Mouse (Mus musculus) lung, postnatal 10 days (tissue): ENCODE results near the gene Plb1.
A peak's percentile ranks its signal among the peaks of the same experiment; 100 is the strongest.

ENCODE experiments used
- DNase-seq: peaks from one replicate; pipeline ENCODE4 v3.0.0; 2021

The Plb1 gene

GRCm38 (mm10) chr5:32260751-32261150 is 28.2 kb downstream of the Plb1 start:
- peak; percentile 38 for DNase-seq

GRCm38 (mm10) chr5:32261251-32261650 is 28.7 kb downstream of the Plb1 start:
- DNase-seq, result no peak

- DNase-seq, result no peak
Measured at GRCm38 (mm10) chr5:32262534-32262933, 30.0 kb downstream of the Plb1 start.

GRCm38 (mm10) chr5:32272502-32272901 is 40.0 kb downstream of the Plb1 start:
- peak; percentile 51 for DNase-seq

GRCm38 (mm10) chr5:32278000-32278694 is 45.6 kb downstream of the Plb1 start:
- no peak for DNase-seq

- no peak for DNase-seq
Measured at GRCm38 (mm10) chr5:32280066-32280465, 47.6 kb downstream of the Plb1 start.

- no peak for DNase-seq
Measured at GRCm38 (mm10) chr5:32282345-32282744, 49.8 kb downstream of the Plb1 start.

GRCm38 (mm10) chr5:32283457-32283856 is 50.9 kb downstream of the Plb1 start:
- no peak for DNase-seq

- DNase-seq, result no peak
Measured at GRCm38 (mm10) chr5:32286315-32286714, 53.8 kb downstream of the Plb1 start.

- DNase-seq, result no peak
Measured at GRCm38 (mm10) chr5:32288021-32288420, 55.5 kb downstream of the Plb1 start.

GRCm38 (mm10) chr5:32291316-32291715 is 58.8 kb downstream of the Plb1 start:
- DNase-seq, result no peak

GRCm38 (mm10) chr5:32302991-32303921 is 70.7 kb downstream of the Plb1 start:
- DNase-seq, result peak; percentile 78

GRCm38 (mm10) chr5:32307106-32307505 is 74.6 kb downstream of the Plb1 start:
- no peak for DNase-seq

GRCm38 (mm10) chr5:32308647-32309046 is 76.1 kb downstream of the Plb1 start:
- DNase-seq, result no peak

- no peak for DNase-seq
Measured at GRCm38 (mm10) chr5:32309714-32310113, 77.2 kb downstream of the Plb1 start.

GRCm38 (mm10) chr5:32310802-32311201 is 78.3 kb downstream of the Plb1 start:
- no peak for DNase-seq

GRCm38 (mm10) chr5:32311589-32312166 is 79.2 kb downstream of the Plb1 start:
- DNase-seq, result no peak

GRCm38 (mm10) chr5:32313671-32314070 is 81.2 kb downstream of the Plb1 start:
- DNase-seq, result no peak

- no peak for DNase-seq
Measured at GRCm38 (mm10) chr5:32314731-32315130, 82.2 kb downstream of the Plb1 start.

GRCm38 (mm10) chr5:32322146-32322811 is 89.8 kb downstream of the Plb1 start:
- peak; percentile 74 for DNase-seq

- no peak for DNase-seq
Measured at GRCm38 (mm10) chr5:32328139-32328538, 95.6 kb downstream of the Plb1 start.

GRCm38 (mm10) chr5:32332591-32332990 is 100.1 kb downstream of the Plb1 start:
- no peak for DNase-seq

- DNase-seq, result peak; percentile 65
Measured at GRCm38 (mm10) chr5:32335172-32335571, 102.7 kb downstream of the Plb1 start.
